Mouse (Mus musculus) liver, embryonic 14.5 days (tissue): ENCODE measurements around the gene Clk1. TPM values are rescaled to one million over a fixed set of nuclear protein-coding genes. Genes with fewer than 3 reads are reported as not detected.

ENCODE experiments used
- ATAC-seq: fragments of 200-750 bp; cut with Nextera tagmentation; 2 replicates; pipeline ENCODE4 v1.8.0; 2017; ENCODE audit warnings: moderate number of reproducible peaks, mild to moderate bottlenecking, moderate library complexity; ENCODE audit not compliant: insufficient read depth
- DNase-seq, 3 experiments: peaks; one replicate each; pipeline ENCODE4 v3.0.0-alpha.2; 2012 to 2013; ENCODE audit warnings: low read depth in 3 of 3, low spot score in 3 of 3
- H3K27ac ChIP-seq: fragments of 300-500 bp; sonication (generic); 2 replicates; pipeline ENCODE4 v1.5.1; 2014; ENCODE audit warnings: moderate library complexity, mild to moderate bottlenecking, control low read depth, inconsistent platforms
- H3K27me3 ChIP-seq: fragments of 300-500 bp; sonication (generic); 2 replicates; pipeline ENCODE4 v1.6.1; 2014; ENCODE audit warnings: mild to moderate bottlenecking, low read length, moderate library complexity; ENCODE audit not compliant: control insufficient read depth, insufficient read depth
- H3K36me3 ChIP-seq: fragments of 300-500 bp; sonication (generic); replicated peaks from 2 replicates; pipeline ENCODE4 v1.6.1; 2014; ENCODE audit warnings: low read depth; ENCODE audit not compliant: control insufficient read depth, insufficient read depth
- H3K4me1 ChIP-seq, 2 experiments: fragments of 200-500 bp in 1 of 2; fragments of 300-500 bp in 1 of 2; sonication (generic) in 1 of 2; replicated peaks; 2 replicates each; pipeline ENCODE4 v1.6.1; 2012 to 2014; ENCODE audit warnings: antibody characterized with exemption in 1 of 2, inconsistent platforms in 1 of 2, low read length in 1 of 2; ENCODE audit not compliant: control insufficient read depth in 2 of 2, insufficient read depth in 2 of 2
- H3K4me2 ChIP-seq: fragments of 300-500 bp; sonication (generic); 2 replicates; pipeline ENCODE4 v1.6.1; 2014; ENCODE audit warnings: low read depth, mild to moderate bottlenecking, control low read depth, moderate library complexity
- H3K4me3 ChIP-seq, 2 experiments: fragments of 200-500 bp in 1 of 2; fragments of 300-500 bp in 1 of 2; sonication (generic) in 1 of 2; 2 replicates each; pipeline ENCODE4 v1.5.1; 2012 to 2014; ENCODE audit warnings: low read depth in 2 of 2, low read length in 2 of 2, mild to moderate bottlenecking in 2 of 2, control low read depth in 1 of 2, inconsistent platforms in 1 of 2, moderate library complexity in 1 of 2; ENCODE audit not compliant: insufficient read depth in 1 of 2
- H3K9ac ChIP-seq: fragments of 300-500 bp; sonication (generic); replicated peaks from 2 replicates; pipeline ENCODE4 v1.6.1; 2014; ENCODE audit warnings: mild to moderate bottlenecking, control low read depth, moderate library complexity
- H3K9me3 ChIP-seq: fragments of 300-500 bp; sonication (generic); 2 replicates; pipeline ENCODE4 v1.6.1; 2016; ENCODE audit warnings: low read length, mixed read lengths; ENCODE audit not compliant: control insufficient read depth
- CTCF ChIP-seq: IDR thresholded peaks from 2 replicates; pipeline ENCODE4 v1.5.1; 2016; ENCODE audit warnings: antibody characterized with exemption, low read depth, control low read depth
- EP300 ChIP-seq: IDR thresholded peaks from 2 replicates; pipeline ENCODE4 v1.6.1; 2016; ENCODE audit warnings: antibody characterized with exemption, low read depth
- WGBS: fragments of 180-500 bp; shearing (Covaris S2); extraction: QIAGEN DNeasy Blood & Tissue Kit; methylation state at CpG from one replicate; pipeline ENCODE4 v1.1.7; 2014; ENCODE audit not compliant: insufficient replicate concordance; 5-methylcytosine and 5-hydroxymethylcytosine counted together
- polyA plus RNA-seq, 2 experiments: library from polyadenylated mRNA; depleted of rRNA in 1 of 2; stranded (reverse) in 1 of 2; unstranded in 1 of 2; fragments of >200 nt; fragmentation: Nextera tagmentation in 1 of 2; extraction: Ambion mirVana in 1 of 2; gene quantifications; 2 replicates each; pipeline versions ENCODE4 v1.2.1 to v1.2.3; 2012 to 2014

Gene Clk1
- polyA plus RNA-seq, 2 experiments: 69.3 to 97.9 TPM

GRCm38 (mm10) chr1:58409553-58410197 is 14.2 kb downstream of the Clk1 start:
- DNase-seq (no peak), ATAC-seq (no peak)
- Histone ChIP-seq H3K27ac (no peak overlapping the region), H3K4me2 (no peak overlapping the region), H3K4me3 (no peak overlapping the region), H3K9me3 (no peaks in the 10 kb centered on the region), H3K4me1 (no peaks in the 10 kb centered on the region), H3K9ac (no peak overlapping the region), H3K36me3 (peaks cover 64% of the 10 kb centered on the region), H3K27me3 (no peaks in the 10 kb centered on the region)
- TF ChIP-seq EP300 (no peak), CTCF (no peak)
- WGBS: 69% methylated on average over 5 of the region's 5 CpGs

- peaks cover 62% of the 10 kb centered on the region for H3K36me3 ChIP-seq
- no peak overlapping the region for H3K4me3 ChIP-seq
- H3K9me3 ChIP-seq: no peaks in the 10 kb centered on the region
- no peak overlapping the region for H3K4me2 ChIP-seq
- H3K27me3 ChIP-seq: no peaks in the 10 kb centered on the region
- no peaks in the 10 kb centered on the region for H3K4me1 ChIP-seq
- no peak overlapping the region for H3K27ac ChIP-seq
- TF ChIP-seq EP300 (no peak), CTCF (no peak)
- DNase-seq (no peak), ATAC-seq (no peak)
- H3K9ac ChIP-seq: no peak overlapping the region
- WGBS: 70% methylated on average over 6 of the region's 6 CpGs
Observed at GRCm38 (mm10) chr1:58408141-58408540, 15.7 kb downstream of the Clk1 start.

GRCm38 (mm10) chr1:58407321-58407720 is 16.5 kb downstream of the Clk1 start:
- DNase-seq: no peak
- Histone ChIP-seq H3K9ac (no peak overlapping the region), H3K4me2 (no peak overlapping the region), H3K9me3 (no peaks in the 10 kb centered on the region), H3K4me1 (no peaks in the 10 kb centered on the region), H3K27me3 (no peaks in the 10 kb centered on the region), H3K36me3 (peaks cover 62% of the 10 kb centered on the region), H3K27ac (no peak overlapping the region), H3K4me3 (no peak overlapping the region)
- WGBS: 90% methylated on average over 7 of the region's 7 CpGs
- TF ChIP-seq EP300 (no peak), CTCF (no peak)
- no peak for ATAC-seq

- Histone ChIP-seq H3K4me3 (no peak overlapping the region), H3K9me3 (no peaks in the 10 kb centered on the region), H3K4me1 (no peaks in the 10 kb centered on the region), H3K4me2 (no peak overlapping the region), H3K36me3 (peaks cover 68% of the 10 kb centered on the region), H3K27me3 (no peaks in the 10 kb centered on the region), H3K9ac (no peak overlapping the region), H3K27ac (no peak overlapping the region)
- WGBS: 79% methylated on average over 5 of the region's 5 CpGs
- DNase-seq: no peak
- TF ChIP-seq CTCF (no peak), EP300 (no peak)
- ATAC-seq: no peak
Observed at GRCm38 (mm10) chr1:58403745-58404144, 20.1 kb downstream of the Clk1 start.

- Histone ChIP-seq H3K4me2 (no peak overlapping the region), H3K4me3 (no peak overlapping the region), H3K9me3 (no peaks in the 10 kb centered on the region), H3K27me3 (no peaks in the 10 kb centered on the region), H3K9ac (no peak overlapping the region), H3K27ac (no peak overlapping the region), H3K4me1 (no peaks in the 10 kb centered on the region), H3K36me3 (peaks cover 86% of the 10 kb centered on the region)
- DNase-seq: no peak
- peak; percentile 45; the same call in 1 of the 2 replicates for ATAC-seq
- WGBS: 84% methylated on average over 6 of the region's 6 CpGs
- TF ChIP-seq CTCF (no peak), EP300 (no peak)
Observed at GRCm38 (mm10) chr1:58401396-58401795, 22.5 kb downstream of the Clk1 start.
